Mouse (Mus musculus) embryonic facial prominence, embryonic 15.5 days (tissue): ENCODE results near the gene Chd1l. TPM values are rescaled to one million over a fixed set of nuclear protein-coding genes. Genes with fewer than 3 reads are reported as not detected.

Source experiments
- ATAC-seq: fragments of 200-750 bp; cut with Nextera tagmentation; 2 replicates; pipeline ENCODE4 v1.8.0; 2017; ENCODE audit warnings: low read depth, moderate TSS enrichment; ENCODE audit not compliant: insufficient number of reproducible peaks, low FRiP score, low TSS enrichment
- H3K27ac ChIP-seq: fragments of 300-500 bp; sonication (generic); replicated peaks from 2 replicates; pipeline ENCODE4 v1.5.1; 2015; ENCODE audit warnings: mild to moderate bottlenecking, inconsistent platforms
- H3K27me3 ChIP-seq: fragments of 300-500 bp; sonication (generic); 2 replicates; pipeline ENCODE4 v1.6.1; 2015; ENCODE audit warnings: inconsistent platforms
- H3K36me3 ChIP-seq: fragments of 300-500 bp; sonication (generic); 2 replicates; pipeline ENCODE4 v1.6.1; 2015; ENCODE audit warnings: mild to moderate bottlenecking, inconsistent platforms
- H3K4me1 ChIP-seq: fragments of 300-500 bp; sonication (generic); 2 replicates; pipeline ENCODE4 v1.6.1; 2015; ENCODE audit warnings: inconsistent platforms
- H3K4me2 ChIP-seq: fragments of 300-500 bp; sonication (generic); replicated peaks from 2 replicates; pipeline ENCODE4 v1.6.1; 2015; ENCODE audit warnings: mild to moderate bottlenecking, inconsistent platforms
- H3K4me3 ChIP-seq: fragments of 300-500 bp; sonication (generic); replicated peaks from 2 replicates; pipeline ENCODE4 v1.5.1; 2015; ENCODE audit warnings: mild to moderate bottlenecking, inconsistent platforms
- H3K9ac ChIP-seq: fragments of 300-500 bp; sonication (generic); 2 replicates; pipeline ENCODE4 v1.6.1; 2015; ENCODE audit warnings: inconsistent platforms
- H3K9me3 ChIP-seq: fragments of 300-500 bp; sonication (generic); replicated peaks from 2 replicates; pipeline ENCODE4 v1.6.1; 2016; ENCODE audit warnings: inconsistent platforms
- WGBS: fragments of 180-500 bp; shearing (Covaris S2); methylation state at CpG from one replicate; pipeline ENCODE4 v1.1.7; 2015; 5-methylcytosine and 5-hydroxymethylcytosine counted together
- polyA plus RNA-seq: library from polyadenylated mRNA; unstranded; fragments of >200 nt; fragmentation: Nextera tagmentation; extraction: Ambion mirVana; gene quantifications from 2 replicates; pipeline ENCODE4 v1.2.1, GENCODE M21; 2015

Gene Chd1l
- polyA plus RNA-seq, 1 experiment from 2014 or later = 14.5 TPM

DNA sequence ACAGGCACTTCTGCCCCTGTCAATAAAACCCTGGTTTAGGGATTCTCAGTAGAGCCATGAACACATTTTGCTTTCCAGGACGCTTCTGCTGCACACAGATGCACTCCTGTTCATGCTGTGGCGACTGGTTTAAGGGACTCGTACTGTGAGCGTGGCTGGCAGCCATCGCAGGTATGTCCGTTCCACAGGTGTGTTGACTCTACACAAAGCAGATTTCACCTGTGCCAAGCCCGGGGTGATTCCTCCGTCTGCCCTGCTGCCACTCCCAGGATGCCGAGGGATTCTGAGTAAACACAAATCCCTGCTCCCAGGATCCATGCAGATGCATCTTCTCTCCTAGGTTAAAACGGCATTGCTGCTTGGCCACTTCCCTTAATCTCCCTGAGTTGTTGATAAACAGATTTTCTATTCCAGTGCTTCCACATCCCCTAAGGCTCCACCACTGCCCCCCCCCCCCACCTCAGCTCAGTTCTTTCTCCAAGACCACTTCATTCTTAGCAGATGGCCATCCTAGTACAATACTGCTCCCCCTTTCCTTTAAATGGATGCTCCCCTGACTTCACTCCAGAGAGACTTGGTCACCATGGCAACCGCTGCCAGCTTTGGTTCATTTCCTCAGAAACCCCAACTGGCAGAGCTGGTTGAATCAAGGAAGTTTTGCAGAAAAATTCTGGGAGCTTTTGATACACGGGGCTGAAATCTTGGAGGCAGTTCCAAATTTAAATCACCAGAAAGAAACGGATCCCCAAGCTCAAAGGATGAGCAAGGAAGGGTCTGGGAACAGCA lies 87.9 kb downstream of the Chd1l start:
- Histone ChIP-seq H3K4me2 (no peak overlapping the region), H3K27me3 (no peaks in the 10 kb centered on the region), H3K9me3 (peaks cover 7% of the 10 kb centered on the region; the same call in 1 of the 2 replicates), H3K27ac (no peak overlapping the region), H3K4me1 (no peaks in the 10 kb centered on the region; the same call in 1 of the 2 replicates), H3K4me3 (no peak overlapping the region), H3K9ac (no peak overlapping the region), H3K36me3 (no peaks in the 10 kb centered on the region)
- ATAC-seq = no peak
- WGBS = 66% methylated on average over 13 of the region's 13 CpGs

DNA sequence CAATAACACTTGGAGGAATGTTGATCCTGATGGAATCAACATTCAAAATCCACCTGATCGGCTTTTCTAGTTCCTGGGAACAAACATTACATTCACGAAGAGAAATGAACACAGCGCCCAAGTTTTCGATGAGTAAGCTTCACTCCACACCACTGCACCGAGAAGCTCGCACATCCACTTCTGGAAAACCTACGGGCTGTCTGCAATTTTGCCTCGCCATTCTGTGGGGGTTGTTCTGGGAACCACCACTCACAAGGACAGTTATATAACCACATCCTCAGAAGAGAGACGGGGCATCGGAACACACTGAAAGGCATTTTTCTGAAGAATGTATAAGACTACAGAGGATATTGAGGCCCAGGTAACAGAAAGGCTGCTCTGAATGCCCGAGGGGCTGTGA lies 90.1 kb downstream of the Chd1l start:
- H3K27ac ChIP-seq = no peak overlapping the region
- no peaks in the 10 kb centered on the region; the same call in 1 of the 2 replicates for H3K4me1 ChIP-seq
- ATAC-seq = no peak
- no peaks in the 10 kb centered on the region for H3K27me3 ChIP-seq
- peaks cover 7% of the 10 kb centered on the region; the same call in 1 of the 2 replicates for H3K9me3 ChIP-seq
- H3K36me3 ChIP-seq = no peaks in the 10 kb centered on the region
- H3K9ac ChIP-seq = no peak overlapping the region
- WGBS = 95% methylated on average over 11 of the region's 11 CpGs
- no peak overlapping the region for H3K4me3 ChIP-seq
- H3K4me2 ChIP-seq = no peak overlapping the region

DNA sequence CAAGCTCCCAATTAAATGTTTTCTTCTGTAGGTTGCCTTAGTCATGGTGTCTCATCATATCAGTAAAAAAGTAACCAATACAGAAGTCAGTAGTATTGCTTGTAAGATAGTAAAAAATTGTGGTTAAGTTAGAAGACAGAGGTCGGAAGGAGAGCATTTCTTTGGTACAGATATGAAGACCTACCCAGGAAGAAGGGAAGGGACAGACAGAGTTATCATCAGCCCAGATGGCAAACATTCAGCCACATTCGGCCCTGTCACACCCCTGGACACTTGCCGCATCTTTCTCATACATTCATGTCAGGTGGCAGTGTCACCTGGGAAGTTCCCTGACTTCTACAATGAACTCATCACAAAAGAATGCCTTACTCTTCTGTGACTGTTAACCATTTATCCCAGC lies 97.7 kb downstream of the Chd1l start:
- WGBS = 85% methylated on average over 3 of the region's 3 CpGs
- no peak for ATAC-seq
- Histone ChIP-seq H3K4me3 (no peak overlapping the region), H3K27me3 (no peaks in the 10 kb centered on the region), H3K9ac (no peak overlapping the region), H3K9me3 (no peaks in the 10 kb centered on the region), H3K4me2 (no peak overlapping the region), H3K36me3 (no peaks in the 10 kb centered on the region), H3K4me1 (no peaks in the 10 kb centered on the region), H3K27ac (no peak overlapping the region)

Other genes with a start within 250 kb of the Chd1l start
- gene Olfr1402, start 188.2 kb downstream of the Chd1l start, polyA plus RNA-seq = not detected in 2 replicates
- 3.7 and 4.2 TPM in 2 replicates for gene Fmo5, start 18.6 kb upstream of the Chd1l start, polyA plus RNA-seq
- gene Prkab2, start 48.0 kb upstream of the Chd1l start, polyA plus RNA-seq = 8.3 and 9.1 TPM in 2 replicates
- gene Gm17651, start 64.5 kb upstream of the Chd1l start, polyA plus RNA-seq = not detected in 2 replicates